Mouse (Mus musculus) heart, adult 2 months (tissue): ENCODE data around the gene Sept3. TPM values are rescaled to one million over a fixed set of nuclear protein-coding genes. Genes with fewer than 3 reads are reported as not detected.

Experiments used
- DNase-seq, 2 experiments: peaks; one replicate each; pipeline ENCODE4 v3.0.0; 2021
- H3K27ac ChIP-seq: fragments of 200-600 bp; 2 replicates; pipeline ENCODE4 v1.8.1; 2022
- H3K27me3 ChIP-seq: fragments of 200-500 bp; 2 replicates; pipeline ENCODE4 v1.6.1; 2012; ENCODE audit warnings: mild to moderate bottlenecking, low read length, inconsistent platforms, mixed read lengths; ENCODE audit not compliant: control insufficient read depth, insufficient read depth
- H3K36me3 ChIP-seq: fragments of 200-500 bp; 2 replicates; pipeline ENCODE4 v1.6.1; 2012; ENCODE audit warnings: low read length, inconsistent platforms; ENCODE audit not compliant: control insufficient read depth, insufficient read depth
- H3K4me1 ChIP-seq: fragments of 200-500 bp; 2 replicates; pipeline ENCODE4 v1.6.1; 2011; ENCODE audit warnings: low read length; ENCODE audit not compliant: control insufficient read depth, insufficient read depth
- H3K4me3 ChIP-seq: fragments of 200-600 bp; 2 replicates; pipeline ENCODE4 v1.8.1; 2022
- H3K79me2 ChIP-seq: fragments of 200-500 bp; replicated peaks from 2 replicates; pipeline ENCODE4 v1.6.1; 2012; ENCODE audit warnings: mild to moderate bottlenecking, inconsistent platforms, low read length, moderate library complexity, mixed read lengths; ENCODE audit not compliant: control insufficient read depth, insufficient read depth
- H3K9ac ChIP-seq: fragments of 200-500 bp; 2 replicates; pipeline ENCODE4 v1.6.1; 2012; ENCODE audit warnings: low read depth, mild to moderate bottlenecking, control low read depth, inconsistent platforms, low read length, mixed read lengths
- CTCF ChIP-seq: fragments of 200-600 bp; IDR thresholded peaks from 2 replicates; pipeline ENCODE4 v1.8.1; 2022; ENCODE audit warnings: antibody characterized with exemption, mild to moderate bottlenecking, moderate library complexity
- EP300 ChIP-seq: fragments of 200-500 bp; IDR thresholded peaks from 2 replicates; pipeline ENCODE4 v1.6.1; 2011; ENCODE audit warnings: low read depth, low read length, control low read depth; ENCODE audit not compliant: insufficient read depth
- POLR2A ChIP-seq: fragments of 200-500 bp; IDR thresholded peaks from 2 replicates; pipeline ENCODE4 v1.6.1; 2011; ENCODE audit warnings: mild to moderate bottlenecking, low read depth, low read length, control low read depth; ENCODE audit not compliant: insufficient read depth
- WGBS: fragments of 180-500 bp; shearing (Covaris S2); methylation state at CpG from one replicate; pipeline ENCODE4 v1.1.7; 2018; 5-methylcytosine and 5-hydroxymethylcytosine counted together
- intact Hi-C: fragments of 180-260 bp; cut with DNase I; formaldehyde crosslinking; loops from one replicate; pipeline ENCODE4 v1.15.1; 2025
- polyA plus RNA-seq: library from polyadenylated mRNA; depleted of rRNA; stranded (reverse); fragments of >200 nt; gene quantifications from 2 replicates; pipeline ENCODE4 v1.2.3, GENCODE M21; 2012
- total RNA-seq, 2 experiments: library from RNA; stranded (reverse); gene quantifications; 2 replicates each; pipeline ENCODE4 v1.2.3; 2021

Sept3 gene
- total and polyA plus RNA-seq, 3 experiments: 0.39 to 0.44 (median 0.43) TPM

DNA sequence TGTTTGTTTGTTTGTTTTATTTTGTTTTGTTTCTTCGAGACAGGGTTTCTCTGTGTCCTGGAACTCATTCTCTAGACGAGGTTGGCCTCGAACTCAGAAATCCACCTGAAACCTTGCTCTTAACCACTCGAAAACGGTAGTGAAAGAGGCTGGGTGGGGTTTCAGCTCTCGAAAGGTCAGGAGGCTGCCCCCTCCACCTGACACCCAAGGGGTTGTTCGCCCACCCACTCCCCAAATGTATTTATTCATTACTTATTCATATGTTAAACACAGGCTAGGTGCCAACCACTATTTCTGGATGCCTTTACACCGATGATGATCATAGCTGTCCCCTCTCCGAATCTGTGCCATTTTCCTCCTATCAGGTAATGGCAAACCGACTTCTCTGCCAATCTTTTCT, 64.5 kb downstream of the Sept3 start:
- H3K9ac ChIP-seq: peak overlapping the region; percentile 69
- no peaks in the 10 kb centered on the region for H3K36me3 ChIP-seq
- DNase-seq: no peak
- intact Hi-C loops: loop anchor here (5.0 kb wide), 1 partner anchor 72 kb away; no protein-coding TSS in a partner anchor
- no peaks in the 10 kb centered on the region for H3K79me2 ChIP-seq
- no peaks in the 10 kb centered on the region for H3K27me3 ChIP-seq
- whole genome bisulfite sequencing: 59% methylated on average over 10 of the region's 10 CpGs
- H3K4me1 ChIP-seq: peaks cover 7% of the 10 kb centered on the region
- peak overlapping the region; percentile 81 for H3K27ac ChIP-seq
- TF ChIP-seq POLR2A (no peak), EP300 (no peak), CTCF (no peak)
- H3K4me3 ChIP-seq: peak overlapping the region; percentile 72

DNA sequence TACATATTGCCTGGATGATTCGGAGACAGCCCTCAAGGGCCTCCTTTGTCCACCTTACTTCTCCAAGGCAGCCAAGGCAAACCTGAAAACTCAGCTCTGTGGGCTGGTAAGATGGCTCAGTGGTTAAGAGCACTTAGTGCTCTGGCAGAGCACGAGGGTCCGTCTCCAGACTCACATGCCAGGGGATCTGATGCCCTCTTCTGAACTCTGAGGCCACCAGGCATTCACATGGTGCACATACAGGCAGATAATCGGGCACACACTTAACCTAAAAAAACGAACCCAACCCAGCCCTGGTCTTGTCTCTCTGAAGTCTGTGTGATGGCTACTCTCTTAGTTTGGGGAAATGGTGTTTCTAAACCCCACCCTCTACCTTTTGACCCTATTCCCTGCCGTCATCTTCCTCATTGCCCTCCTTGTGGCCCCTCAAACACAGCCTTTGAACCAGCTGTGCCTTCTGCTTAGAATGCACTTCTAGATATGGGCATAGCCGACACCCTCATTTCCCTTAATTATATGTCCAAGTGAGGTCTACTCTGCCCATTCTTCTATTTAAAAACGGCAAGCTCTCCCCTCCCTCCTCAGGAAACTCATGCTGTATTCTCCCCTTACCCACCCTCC, 65.1 kb downstream of the Sept3 start:
- no peaks in the 10 kb centered on the region for H3K27me3 ChIP-seq
- 73% methylated on average over 8 of the region's 8 CpGs for WGBS
- TF ChIP-seq POLR2A (no peak), EP300 (no peak), CTCF (no peak)
- H3K4me1 ChIP-seq: peaks cover 7% of the 10 kb centered on the region
- no peak overlapping the region for H3K4me3 ChIP-seq
- no peaks in the 10 kb centered on the region for H3K79me2 ChIP-seq
- DNase-seq: no peak
- no peak overlapping the region for H3K9ac ChIP-seq
- intact Hi-C loops: loop anchor here (5.0 kb wide), 1 partner anchor 72 kb away; no protein-coding TSS in a partner anchor
- H3K36me3 ChIP-seq: no peaks in the 10 kb centered on the region
- no peak overlapping the region for H3K27ac ChIP-seq

DNA sequence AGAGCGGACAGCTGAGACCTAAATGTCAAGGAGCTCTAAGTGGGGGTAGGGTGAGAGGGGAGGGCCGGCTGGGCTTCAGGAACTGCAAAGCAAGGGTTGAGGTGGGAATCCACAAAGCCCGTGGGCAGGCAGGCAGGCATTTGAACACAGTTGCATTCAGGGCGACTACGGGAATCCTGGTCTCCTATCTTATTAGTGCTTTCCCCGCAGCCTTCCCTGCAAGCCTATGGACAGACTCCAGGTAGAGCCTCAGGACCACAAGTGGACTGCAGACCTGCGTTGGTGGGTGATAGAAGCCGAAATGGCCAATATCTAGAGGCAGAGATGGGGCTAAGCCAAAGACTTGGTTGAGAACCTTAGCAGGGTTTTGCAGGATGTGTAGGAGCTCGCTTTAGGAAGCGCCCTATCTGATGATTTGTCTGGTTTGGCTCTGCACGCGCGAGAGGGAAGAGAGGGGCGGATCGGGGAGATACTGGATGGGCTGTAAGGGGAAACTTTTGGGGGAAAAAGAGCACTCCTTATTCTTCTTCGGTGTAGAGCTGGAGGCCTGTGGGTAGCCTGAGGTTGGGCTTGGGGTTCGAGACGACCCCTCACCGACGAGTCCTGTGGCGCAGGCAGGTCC, 65.8 kb downstream of the Sept3 start:
- Histone ChIP-seq H3K79me2 (no peaks in the 10 kb centered on the region), H3K9ac (peak overlapping the region; percentile 70), H3K36me3 (no peaks in the 10 kb centered on the region), H3K27ac (peak overlapping the region; percentile 63), H3K27me3 (no peaks in the 10 kb centered on the region), H3K4me1 (peaks cover 9% of the 10 kb centered on the region), H3K4me3 (peak overlapping the region; percentile 49)
- TF ChIP-seq EP300 (no peak), POLR2A (no peak), CTCF (no peak)
- intact Hi-C loops: no loop called here
- no peak for DNase-seq
- WGBS: 48% methylated on average over 21 of the region's 21 CpGs

DNA sequence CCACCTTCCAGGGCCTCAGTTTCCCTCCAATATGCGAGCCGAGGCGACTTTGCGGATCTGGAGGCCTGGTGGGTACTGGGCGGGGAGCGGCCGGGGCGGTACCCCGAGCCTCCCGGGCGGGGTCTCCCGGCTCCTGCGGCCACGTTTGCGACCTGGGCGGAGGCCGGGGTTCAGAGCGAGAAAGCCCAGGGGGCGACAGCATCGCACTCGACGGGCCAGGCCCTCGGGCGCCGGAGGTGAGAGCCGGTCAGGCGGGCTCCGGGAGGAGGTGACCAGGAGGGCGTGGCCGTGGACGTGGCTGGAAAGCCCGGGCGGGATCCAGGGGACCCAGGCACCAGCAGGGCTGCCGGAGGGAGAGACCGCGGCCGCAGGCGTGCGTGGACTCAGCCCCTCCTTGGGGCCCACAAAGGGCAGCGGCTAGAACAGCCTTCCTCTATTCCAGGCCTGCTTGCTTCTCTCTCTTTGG, 66.4 kb downstream of the Sept3 start:
- 4% methylated on average over 39 of the region's 40 CpGs for WGBS
- Histone ChIP-seq H3K27ac (peak overlapping the region; percentile 63), H3K79me2 (no peaks in the 10 kb centered on the region), H3K36me3 (no peaks in the 10 kb centered on the region), H3K4me3 (peak overlapping the region; percentile 49), H3K9ac (peak overlapping the region; percentile 70), H3K4me1 (peaks cover 9% of the 10 kb centered on the region), H3K27me3 (no peaks in the 10 kb centered on the region)
- intact Hi-C loops: no loop called here
- TF ChIP-seq CTCF (no peak), POLR2A (0 out of 2 replicates have a peak, but pooled peaks have one; percentile 20)
- DNase-seq: peak; percentile 78 to 79

DNA sequence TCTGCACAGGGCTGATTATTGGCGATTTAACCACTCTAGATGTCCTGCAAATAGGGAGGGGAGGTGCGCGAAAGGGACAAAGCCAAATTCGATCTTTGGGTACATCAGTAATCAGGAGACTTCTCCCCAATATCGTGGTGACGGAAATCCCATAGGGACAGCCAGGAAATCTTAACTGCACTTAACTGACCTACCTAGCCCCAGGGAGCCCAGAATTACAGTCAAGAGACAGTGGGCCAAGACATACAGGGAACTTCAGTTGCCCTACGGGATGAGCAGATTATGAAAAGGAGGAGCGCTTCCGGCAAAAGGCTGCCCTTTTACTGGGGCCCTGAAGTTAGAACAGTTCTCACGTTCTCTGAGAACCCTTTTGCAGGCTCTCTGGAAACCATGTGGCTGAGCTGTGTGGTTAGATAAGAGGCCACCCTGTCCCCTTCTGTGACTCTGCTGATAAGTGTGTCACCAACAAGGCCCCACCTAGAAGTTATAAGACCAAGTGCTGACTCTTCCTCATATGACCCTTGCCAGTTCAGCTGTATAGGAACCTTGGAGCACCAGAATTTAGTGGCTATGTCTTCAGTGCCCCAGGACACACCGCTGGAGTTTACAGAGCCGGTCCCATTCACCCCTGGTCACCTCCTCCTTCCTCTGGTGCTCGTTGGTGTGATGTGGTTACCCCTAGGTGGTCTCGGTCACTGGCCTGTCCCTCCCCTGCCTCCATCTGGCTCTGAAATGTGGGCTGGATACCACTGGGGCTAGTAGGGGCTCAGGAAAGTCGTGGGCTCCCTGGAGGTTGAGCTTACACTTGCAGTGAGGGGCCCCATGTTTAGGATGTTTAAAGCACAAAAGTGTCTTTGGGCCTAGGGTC, 67.2 kb downstream of the Sept3 start:
- Histone ChIP-seq H3K4me1 (peaks cover 10% of the 10 kb centered on the region), H3K27me3 (no peaks in the 10 kb centered on the region), H3K27ac (peak overlapping the region; percentile 63; the same call in 1 of the 2 replicates), H3K79me2 (no peaks in the 10 kb centered on the region), H3K9ac (peak overlapping the region; percentile 48), H3K4me3 (peak overlapping the region; percentile 49), H3K36me3 (peaks cover under 1% of the 10 kb centered on the region; the same call in 1 of the 2 replicates)
- no peak for DNase-seq
- intact Hi-C loops: no loop called here
- WGBS: 40% methylated on average over 15 of the region's 15 CpGs
- TF ChIP-seq EP300 (no peak), POLR2A (no peak), CTCF (no peak)
